Mouse (Mus musculus) embryo, embryonic 11 days (tissue): ENCODE results near the gene Mthfsd.

Experiments used
- DNase-seq: peaks from one replicate; pipeline ENCODE4 v3.0.0-alpha.2; 2015

Gene Mthfsd

DNA sequence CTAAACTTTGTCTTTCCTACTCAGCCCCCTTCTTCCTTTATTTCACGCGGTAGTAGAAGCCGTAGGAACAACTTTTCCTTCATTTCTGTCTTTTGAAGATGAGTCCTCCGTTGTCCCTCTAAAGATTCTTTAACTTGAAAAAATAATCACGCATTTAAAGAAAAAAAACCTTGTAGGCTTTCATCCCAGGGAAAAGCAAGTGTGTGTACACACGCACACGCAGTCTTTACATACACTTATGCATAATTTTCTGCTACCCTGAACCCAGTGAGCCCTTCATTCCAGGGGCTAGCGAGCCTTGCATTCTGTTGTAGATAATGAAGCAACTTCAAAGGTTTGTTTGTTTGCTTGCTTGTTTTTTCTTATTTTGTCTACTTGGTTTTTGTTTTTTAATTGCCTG is 19.9 kb downstream of the Mthfsd start:
- no peak for DNase-seq

DNA sequence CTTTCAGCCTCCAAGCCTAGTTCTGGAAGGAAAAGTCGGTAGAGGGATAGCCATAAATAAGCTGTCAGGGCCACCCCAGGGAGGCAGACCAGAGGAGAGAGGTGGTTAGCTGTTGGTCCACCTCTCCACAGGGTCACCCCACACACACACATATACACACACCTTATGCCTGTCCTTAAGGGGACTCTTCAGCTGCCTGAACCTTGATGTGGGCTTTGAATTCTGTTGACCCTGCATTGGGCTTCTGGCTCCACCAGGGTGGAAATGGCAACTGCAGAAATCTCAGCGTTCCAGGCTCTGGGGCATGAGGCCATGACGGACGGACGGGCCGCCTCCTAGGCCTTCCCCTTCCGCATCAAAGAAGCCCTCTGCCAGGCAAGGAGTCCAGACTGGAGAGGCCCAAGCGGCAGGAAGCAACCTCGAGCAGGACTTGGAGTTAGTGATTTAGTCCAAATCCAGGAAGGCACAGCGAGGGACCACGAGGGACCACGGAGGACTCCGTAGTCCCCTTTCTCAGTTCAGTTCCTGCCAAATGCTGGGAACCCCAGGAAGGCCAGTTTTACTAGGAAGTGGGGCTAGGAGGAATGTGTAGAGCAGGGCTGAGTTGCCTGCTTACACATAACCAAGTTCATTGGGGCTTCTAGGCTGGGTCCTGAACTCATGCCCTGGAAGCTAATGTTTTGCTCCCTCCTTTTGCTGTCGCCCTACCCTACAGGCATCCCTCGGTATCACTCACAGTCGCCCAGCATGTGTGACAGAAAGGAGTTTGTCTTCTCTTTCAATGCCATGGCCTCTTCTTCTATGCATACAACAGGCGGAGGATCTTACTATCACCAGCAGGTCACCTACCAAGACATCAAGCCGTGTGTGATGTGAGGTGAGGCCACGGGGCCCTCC is 21.9 kb downstream of the Mthfsd start:
- DNase-seq: no peak

DNA sequence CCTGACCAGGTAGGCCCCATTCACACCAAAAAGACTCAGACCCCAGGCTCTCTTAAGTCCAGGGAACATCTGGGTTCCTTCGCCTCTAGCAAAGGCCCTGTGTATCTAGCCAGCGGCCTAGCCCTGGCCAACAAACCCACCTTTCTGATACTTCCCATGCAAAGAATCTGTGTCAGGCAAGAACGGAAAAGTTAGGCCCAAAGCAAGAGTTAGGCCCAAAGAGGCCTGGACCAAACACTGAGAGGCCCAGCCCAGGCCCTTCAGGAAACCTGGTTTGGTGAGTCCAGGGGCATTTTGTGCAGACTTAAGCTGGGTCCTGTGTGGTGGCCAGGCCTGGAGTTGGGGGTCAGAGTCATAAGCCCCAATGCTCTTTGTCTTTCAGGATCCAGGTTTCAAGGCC is 22.6 kb downstream of the Mthfsd start:
- DNase-seq: no peak

DNA sequence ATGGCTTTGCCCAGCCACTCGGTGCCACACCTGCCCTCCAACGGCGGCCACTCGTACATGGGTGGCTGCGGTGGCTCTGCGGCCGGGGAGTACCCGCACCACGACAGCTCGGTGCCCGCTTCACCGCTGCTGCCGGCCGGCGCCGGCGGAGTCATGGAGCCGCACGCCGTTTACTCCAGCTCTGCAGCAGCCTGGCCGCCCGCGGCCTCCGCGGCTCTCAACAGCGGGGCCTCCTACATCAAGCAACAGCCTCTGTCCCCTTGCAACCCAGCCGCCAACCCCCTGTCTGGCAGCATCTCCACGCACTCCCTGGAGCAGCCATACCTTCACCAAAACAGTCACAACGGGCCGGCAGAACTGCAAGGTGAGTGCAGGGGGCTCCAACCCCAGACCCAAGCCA is 23.2 kb downstream of the Mthfsd start:
- DNase-seq: no peak

DNA sequence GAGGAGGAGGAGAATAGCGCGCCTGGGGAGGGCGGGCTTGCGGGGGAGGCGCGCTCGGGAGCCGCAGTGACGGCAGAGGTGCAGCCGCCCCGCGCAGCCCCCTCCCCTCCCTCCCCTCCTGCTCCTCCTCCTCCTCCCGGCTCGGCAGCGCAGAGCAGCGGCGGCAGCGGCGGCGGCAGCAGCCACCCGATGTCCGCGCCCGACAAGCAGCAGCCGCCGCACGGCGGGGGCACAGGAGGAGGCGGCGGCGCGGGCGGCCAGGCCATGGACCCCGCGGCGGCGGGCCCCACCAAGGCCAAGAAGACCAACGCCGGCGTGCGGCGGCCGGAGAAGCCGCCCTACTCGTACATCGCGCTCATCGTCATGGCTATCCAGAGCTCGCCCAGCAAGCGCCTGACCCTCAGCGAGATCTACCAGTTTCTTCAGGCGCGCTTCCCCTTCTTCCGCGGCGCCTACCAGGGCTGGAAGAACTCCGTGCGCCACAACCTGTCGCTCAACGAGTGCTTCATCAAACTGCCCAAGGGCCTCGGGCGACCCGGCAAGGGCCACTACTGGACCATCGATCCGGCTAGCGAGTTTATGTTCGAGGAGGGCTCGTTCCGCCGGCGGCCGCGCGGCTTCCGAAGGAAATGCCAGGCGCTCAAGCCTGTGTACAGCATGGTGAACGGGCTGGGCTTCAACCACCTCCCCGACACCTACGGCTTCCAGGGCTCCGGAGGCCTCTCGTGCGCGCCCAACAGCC is 23.8 kb downstream of the Mthfsd start, which contains the start of gene Foxf1:
Gene Foxf1 (plus strand): TSS at position 177 of the 742 bp plus-strand sequence.
- DNase-seq: peak; percentile 81

DNA sequence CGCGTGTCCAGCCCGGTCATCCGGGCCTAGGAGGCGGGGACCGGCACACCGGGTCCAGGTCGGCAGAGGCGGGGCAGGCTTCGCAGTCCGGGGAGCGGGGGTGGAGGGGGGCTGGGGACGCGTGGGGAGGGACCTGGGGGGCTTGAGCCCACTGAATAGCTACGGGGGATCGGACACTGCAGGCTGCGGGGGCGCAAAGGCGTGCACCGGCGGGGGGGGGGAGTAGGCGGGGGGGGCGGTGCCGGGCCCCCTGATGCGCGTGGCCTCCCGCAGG is 24.3 kb downstream of the Mthfsd start:
- no peak for DNase-seq

DNA sequence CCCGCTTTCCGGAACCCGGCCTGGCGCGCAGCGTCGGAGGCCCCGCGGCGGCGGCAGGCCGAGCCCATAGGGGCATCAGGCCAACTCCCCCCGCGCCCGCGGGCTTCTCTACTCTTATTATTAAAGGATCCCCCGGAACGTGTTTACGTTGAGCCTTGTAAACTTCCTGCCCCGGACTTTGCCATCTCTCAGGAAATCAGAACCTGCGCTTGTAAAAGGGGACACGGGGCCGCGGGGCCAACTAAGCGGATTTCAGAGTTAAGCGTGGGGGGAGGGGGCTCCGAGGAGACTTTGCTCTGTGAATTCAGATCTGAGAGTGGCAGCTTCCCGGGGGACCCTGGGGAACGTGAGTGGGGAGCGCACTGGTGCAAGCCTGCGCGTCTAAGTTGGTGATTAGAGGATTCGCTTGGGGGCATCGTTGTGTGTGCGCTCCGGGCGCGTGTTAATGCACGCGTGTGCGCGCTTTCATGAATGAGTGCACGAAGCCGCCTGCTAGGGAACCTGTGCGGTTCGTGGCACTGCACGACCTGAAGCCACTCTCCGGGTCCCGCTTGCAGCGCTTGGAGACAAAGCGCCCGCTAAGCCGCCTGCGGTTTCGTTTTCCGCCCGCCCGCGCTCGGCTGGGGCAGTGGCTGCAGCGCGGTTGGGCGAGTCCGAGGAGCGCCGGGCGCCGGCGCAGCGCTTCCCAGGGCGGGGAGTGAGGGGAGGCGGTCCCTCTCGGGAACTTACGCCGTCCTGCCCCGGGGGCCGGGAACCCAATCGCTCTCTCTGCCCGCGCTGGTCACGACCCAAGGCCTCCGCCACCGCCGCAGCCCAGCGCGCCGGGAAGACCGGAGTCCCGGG is 24.9 kb downstream of the Mthfsd start:
- DNase-seq: peak; percentile 86

DNA sequence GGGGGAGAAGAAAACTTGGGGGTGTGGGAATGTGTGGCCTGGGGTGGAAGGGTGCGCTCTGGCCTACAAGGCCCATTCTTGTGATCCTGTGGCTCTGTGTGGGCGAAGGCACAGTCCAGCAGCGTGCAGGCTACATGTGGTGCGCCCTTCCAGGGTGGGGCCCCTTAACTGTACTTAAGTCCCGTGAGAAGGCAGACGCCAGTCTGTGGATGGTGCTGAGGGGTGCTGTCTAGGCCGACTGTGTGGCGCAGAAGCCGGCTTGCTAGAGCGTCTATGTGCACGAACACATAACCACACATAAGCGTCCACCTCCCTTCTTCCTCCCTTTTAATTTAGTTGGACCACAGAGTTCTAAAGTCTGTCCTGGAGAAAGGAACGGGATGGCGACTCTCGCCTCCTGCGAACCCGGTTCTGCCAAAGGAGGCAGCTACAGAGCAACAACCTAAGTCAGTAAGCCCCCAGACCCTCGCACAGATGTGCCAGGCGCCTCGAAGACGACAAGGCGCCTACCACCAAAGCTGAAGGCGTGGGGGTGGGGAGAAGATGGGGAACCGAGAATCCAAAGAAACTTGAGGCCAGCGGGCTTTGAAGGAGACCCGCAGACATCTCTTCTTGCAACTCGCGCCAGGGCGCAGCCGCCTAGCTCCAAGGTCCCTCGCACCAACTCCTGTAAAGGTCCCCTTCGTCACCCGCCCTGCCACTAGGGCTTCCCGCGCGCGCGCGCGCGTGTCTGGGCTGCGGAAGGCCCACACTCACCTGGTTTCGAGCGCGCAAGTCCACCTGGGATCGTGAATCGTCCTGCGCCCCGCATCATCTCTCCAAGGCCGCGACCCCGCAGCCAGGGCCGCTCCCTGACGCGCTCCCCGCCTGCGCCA is 25.7 kb downstream of the Mthfsd start:
- no peak for DNase-seq

DNA sequence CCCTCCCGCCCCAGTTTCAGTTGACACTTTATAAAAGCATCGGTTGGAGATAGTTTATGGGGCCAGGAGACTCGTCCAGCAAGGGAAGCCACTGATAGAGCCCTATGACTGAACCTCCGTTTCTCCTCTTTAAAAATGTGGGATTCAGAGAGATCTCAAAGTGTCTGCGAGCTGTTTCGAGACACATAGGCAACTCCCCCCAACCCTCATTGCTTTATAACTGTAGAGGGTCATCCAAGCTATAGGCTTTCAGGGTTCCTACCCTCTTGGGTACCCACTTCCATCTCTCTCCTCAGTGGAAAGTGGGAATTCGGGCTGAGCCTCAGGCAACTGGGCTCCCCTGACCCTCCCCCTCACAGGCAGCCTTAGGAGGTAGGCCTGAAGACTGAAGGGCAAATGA is 26.8 kb downstream of the Mthfsd start:
- no peak for DNase-seq

DNA sequence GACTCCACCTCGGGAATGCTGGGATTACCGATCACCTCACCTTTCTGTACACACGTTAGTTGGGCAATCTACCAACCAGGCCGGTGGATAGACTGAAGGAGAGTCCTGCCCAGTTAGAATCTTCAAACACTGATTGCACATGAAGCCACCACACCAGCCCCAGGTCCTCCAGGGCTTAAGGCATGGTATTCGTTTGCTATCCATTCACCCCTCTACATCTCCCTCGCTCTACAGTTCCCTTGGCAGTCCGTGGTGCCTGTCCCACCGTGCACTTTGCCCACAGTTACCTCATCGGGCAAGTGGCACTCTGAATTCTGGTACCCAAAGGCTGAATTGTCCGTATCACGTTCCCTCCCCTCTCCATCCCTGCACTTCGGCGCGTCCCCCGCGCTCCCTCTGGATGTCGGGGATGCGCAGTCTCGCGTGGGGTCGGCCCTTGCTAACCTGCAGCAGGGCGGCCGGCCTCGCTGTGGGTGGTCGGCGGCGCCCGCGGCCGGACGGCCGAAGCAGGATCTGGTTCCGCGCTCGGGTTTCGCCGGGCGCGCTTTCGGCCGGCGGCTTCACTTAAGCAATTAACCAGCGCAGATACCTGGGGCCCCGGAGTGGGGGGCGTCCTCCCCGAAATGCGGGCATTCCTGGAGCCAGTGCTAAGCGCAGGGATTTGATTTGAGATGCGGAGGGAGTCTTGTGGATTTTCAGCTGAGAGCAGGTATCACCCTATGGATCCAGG is 27.7 kb downstream of the Mthfsd start:
- peak; percentile 50 for DNase-seq

DNA sequence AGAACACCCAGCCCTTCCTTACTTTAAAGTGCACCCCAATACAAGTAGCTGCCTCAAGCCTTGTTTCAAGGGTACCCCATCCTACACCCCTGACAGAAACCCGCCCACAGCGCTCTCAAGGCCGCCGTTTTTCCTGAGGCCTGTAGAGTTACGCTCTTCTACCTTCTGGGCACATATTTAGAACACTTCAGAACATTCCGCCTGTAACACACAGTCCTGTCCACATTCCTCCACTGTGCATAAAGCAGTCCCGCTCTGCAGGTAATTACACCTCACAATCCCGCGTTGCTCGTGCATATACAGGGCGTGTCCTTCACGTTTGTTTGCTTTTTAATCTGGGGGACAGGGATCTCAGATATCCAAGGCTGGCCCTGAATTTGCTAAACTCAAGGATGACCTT is 28.2 kb downstream of the Mthfsd start:
- no peak for DNase-seq

DNA sequence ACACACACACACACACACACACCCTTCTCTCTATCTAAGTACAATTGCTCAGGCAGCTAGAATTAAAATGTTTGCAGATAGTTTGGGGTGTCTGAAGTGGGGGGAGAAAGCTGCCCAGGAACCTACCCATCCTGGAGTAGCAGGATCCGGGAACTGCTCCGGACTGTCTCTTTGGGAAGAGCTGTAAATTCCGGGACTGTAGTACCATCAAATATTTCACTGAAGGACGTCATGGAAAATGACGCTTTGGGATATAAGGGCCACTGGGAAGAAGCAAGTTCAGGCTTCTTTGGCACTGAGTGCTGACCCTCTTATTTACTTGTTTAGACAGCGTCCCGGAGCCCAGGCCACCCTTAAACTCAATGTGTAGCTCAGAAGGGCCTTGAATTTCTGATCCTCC is 29.0 kb downstream of the Mthfsd start:
- DNase-seq: no peak

DNA sequence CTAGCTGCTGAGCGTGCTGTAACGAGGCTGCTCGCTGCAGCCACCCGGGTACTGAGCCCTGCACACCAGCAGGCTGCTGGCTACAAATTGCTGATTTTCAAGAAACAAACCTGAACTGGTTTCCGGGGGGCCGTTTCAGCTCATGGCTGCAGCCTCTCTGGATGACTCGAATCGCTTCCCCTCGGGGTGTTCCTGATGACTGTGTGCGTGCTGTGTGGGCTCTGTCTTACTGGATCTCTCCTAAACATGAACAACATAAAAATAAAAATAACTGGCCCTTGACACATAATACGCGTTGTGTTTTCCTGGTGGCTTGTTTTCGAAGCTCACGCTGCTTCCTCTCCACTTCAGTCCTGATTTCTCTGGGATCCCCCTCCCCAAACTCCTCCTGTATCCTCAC is 29.5 kb downstream of the Mthfsd start:
- DNase-seq: no peak

DNA sequence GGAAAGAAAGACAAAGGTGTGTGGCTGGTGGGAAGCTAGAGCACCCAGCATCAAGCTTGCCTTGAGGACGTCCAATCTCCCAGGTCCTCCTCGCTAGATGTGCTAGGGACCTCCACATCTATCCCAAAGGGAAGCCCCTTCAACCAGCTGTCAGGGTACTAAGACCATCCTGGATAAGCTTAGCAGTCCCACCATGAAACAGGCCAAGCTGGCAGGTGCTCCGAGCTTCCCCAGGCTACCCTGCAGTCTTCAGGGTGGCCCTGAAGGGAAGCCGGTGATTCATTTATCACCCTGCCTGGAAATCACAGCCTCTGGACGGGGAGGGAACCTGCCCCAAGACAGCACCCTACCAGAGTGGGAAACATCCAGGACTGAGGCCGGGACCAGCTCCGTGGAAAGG is 31.6 kb downstream of the Mthfsd start:
- DNase-seq: no peak

DNA sequence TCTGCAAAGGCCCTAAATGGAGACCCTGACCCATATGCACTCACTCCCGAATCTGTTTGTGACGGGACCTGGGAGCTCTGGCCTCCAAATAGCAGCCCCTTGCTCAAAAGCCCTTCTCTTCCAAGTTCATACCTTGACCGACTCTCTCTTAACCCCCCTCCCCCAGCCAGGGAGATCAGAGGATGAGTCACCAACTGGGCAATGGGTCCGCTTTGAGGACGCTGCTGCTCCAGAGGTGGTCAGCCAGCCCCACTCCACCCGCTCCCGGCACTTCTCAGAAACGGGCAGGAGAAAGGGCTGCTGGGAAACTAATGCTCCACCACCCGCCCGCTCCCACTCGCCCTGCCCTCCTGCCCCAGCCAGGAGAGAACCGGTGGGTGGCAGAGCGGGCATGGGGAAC is 32.3 kb downstream of the Mthfsd start:
- no peak for DNase-seq

DNA sequence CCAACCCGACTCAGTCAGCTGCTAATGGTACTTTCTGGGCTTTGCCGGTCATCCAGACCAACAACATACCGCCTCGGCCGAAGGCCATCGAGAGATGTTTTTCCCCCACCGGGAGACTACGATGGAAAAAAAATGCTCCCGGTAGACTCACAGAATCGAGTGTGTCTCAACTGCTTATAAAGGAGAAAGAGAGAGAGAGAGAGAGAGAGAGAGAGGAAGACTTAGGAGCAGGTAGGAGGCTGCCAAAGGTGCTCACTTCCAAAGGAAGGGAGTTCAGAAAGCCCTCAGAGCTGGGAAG is 33.4 kb downstream of the Mthfsd start:
- DNase-seq: no peak

DNA sequence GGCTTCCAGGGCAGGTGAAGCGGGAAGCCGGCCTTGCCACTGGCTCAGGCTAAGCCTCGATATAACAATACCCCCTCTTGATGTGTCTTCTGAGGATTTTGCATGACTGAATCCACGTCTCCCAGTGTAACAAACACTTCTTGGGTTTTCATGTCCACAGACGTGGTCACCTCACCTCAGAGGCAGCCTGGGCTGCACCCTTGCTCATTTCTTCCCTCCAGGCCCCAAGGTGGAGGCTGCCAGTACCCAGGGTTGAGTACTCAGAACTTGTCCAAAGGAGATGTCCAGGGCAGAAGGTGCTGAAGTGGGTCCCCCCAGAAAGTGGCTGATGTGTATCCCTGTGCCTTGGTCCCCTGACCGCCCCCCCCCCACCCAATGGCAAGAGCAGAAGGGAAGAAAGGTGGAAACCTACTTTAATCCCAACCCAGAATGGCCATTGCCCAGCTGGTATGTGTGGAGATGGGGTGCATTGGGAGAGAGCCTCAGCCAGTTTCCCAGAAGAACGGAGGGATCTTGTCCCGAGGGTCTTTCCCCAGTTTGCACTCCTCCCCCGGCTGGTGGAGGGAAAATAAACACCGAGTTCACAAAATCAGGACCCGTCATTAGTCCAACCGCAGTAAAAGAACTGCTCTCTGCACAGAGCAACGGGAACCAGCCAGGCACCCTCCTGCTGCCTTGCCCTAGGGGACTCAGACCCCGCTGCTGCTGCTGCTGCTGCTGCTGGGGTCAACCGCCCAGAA is 33.9 kb downstream of the Mthfsd start:
- no peak for DNase-seq

DNA sequence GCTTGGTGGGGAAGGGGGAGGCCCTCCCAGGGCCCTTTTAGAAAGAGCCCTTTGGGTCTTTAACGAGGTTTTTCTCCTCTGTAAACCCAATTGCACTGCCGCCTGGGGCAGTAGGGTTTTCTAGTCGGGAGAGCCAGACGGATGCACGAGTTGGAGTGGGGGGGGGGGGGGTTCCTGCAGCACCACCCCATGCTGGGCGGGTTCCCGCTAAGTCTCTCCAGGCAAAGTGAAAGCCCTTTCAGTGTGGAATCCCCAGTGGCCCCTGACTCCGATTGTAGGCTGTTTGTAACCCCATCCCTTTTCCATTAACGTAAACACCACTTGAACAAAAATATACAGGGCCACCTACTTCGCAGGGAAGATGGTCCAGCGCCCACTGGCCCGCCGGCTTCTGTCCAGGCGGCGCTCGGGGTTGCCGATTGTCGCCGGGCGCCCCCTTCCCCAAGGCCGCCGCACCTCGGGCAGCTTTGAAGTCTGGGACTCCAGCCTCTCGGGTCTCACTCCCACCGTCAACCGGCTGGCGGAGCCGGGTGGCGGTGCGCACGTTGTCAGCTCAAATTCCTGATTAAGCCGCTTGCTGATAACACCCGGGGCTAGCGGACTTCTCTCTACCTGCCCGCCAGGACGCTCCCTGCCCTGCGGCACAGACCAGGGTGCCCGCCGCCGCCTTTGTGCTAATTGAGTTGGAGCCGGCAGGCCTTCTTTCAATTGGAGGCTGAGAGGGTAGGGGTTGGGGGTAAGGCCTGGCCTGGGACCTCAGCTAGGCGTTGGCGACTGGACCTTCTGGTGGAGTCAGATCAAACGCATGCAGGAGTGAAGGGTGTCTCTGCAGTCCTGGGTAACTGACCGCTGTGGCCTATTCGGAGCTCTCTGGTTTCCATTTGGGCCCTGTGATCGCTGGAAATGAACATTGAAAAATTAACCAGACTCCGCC is 34.8 kb downstream of the Mthfsd start:
- DNase-seq: peak; percentile 59

DNA sequence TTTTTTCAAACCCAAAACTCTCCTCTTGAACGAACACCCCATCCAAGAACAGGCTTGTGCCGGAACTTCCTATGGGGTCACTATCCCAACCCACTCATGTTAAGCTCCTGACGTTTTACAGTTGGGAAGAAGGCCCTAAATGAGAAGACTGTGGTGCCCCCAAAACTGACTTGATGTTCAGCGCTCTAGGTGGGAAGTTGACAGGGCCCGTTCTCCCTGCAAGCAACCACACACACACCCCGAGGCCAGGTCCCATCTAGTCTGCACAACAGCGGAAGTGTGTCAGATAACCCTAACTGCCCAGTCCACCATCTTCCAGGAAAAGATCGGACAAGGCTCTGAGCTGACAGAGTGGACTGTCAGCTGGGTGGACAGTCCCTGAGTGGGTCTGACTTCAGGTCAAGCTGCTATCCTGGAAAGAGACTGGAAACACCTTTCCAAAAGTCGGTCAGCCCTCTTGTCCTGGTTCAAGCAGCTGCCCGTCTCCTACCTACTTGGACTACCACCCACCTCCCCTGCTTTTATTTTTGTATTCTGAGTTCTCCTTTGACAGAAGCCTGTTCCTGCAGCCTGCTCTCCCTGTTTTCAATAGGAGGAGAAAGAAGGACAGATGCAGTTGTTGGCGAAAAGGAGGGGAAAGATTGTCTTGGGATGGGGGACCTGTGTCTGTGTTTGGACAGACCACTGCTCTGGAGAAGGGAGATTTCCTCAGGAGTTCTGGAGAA is 35.6 kb downstream of the Mthfsd start:
- DNase-seq: no peak
